Mouse (Mus musculus): ENCODE measurements around the gene Rbmxl1.

DNA sequence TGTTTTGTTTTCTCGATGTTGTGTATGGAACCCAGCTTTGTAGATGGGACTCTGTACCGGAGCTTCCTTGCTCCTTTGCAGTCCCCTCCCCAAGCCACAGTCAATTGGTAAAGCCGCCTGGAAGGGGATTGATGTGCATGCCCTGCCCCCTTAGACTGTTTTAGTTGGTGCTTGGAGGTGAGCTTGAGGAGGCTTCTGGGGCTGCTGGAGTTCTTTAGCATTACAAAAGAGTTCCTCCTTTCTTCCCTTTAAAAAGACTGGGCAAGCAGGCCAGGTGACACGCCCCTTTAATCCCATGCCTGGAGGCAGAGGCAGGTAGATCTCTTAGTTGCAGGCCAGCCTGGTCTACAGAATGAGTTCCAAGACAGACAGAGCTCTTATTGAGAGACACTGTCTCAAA is 4.4 kb upstream of the Rbmxl1 start:
- TF ChIP-seq FLI1 (IDR thresholded peaks at IDR 0.05; ENCODE audit: low read length) (no peak), GATA1 (IDR thresholded peaks at IDR 0.05; ENCODE audit: borderline replicate concordance, low read length) (no peak)

Measured in megakaryocyte, embryonic 14.5 days (primary cell).